Mouse (Mus musculus) spleen, adult 2 months (tissue): ENCODE results near the gene Cldn34a.
"Not testable (repeated sequence)": the region's sequence is repeated elsewhere in the genome, so short reads cannot be mapped to it uniquely, and the experiment has no call there.

Experiments used
- CTCF ChIP-seq: fragments of 200-500 bp; IDR thresholded peaks from 2 replicates; pipeline ENCODE4 v1.5.1; 2011; ENCODE audit warnings: mild to moderate bottlenecking, inconsistent platforms; ENCODE audit not compliant: insufficient read depth, insufficient read length, insufficient replicate concordance; ENCODE audit errors: extremely low read depth
- POLR2A ChIP-seq: fragments of 200-500 bp; IDR thresholded peaks from 2 replicates; pipeline ENCODE4 v1.6.1; 2011; ENCODE audit warnings: low read depth, low read length, inconsistent platforms

- TF ChIP-seq POLR2A, CTCF: not testable (repeated sequence)
Observed at GRCm38 (mm10) chrX:152518611-152519010, 44.5 kb upstream of the Cldn34a start.
